Mouse (Mus musculus): ENCODE results near the gene Tcf20.
"Not testable (repeated sequence)": the region's sequence is repeated elsewhere in the genome, so short reads cannot be mapped to it uniquely, and the experiment has no call there.

Tcf20 gene

DNA sequence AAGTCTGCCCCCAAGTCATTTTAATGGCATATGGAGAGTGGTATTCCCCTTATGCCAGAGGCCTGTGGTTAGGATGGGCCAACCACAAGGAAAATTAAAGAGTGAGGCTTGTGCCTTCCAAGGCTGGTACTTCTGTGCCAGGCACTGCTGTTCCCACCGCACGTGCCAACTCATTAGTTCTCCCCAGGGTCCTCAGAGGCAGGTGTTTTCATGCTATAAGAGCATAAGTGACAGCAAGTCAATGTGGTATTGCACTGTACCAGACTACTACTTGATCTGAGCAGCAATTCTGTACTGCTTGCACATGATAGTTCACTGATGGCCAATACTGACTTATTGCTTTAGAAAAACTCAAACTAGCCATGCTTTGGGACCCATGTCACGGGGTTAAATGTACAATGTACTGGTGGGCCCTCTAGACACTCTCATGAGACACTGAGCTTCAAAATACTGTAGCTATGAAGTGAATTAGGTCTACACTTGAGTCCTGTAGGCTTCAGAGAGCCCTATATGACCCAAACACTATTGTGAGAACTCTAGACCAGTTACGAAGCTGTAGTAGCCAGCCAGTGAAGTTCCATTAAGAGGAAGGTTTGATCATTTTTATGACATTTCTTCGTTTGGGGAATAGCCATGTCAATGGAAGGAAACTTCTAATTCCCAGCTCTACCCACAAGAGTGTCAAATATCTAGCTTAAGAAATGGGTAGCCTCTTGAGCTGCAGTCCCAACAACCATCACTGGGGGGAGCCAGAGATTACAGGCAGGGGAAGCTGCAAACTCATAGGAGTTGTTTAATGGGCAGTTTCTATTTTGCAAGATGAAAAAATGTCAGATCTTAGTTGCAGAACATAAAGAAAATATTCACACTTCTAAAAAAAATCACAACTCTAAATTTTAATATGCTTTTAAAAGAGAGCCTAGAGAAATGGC is 182.7 kb downstream of the Tcf20 start:
- peak; percentile 74 to 90 for DNase-seq

DNA sequence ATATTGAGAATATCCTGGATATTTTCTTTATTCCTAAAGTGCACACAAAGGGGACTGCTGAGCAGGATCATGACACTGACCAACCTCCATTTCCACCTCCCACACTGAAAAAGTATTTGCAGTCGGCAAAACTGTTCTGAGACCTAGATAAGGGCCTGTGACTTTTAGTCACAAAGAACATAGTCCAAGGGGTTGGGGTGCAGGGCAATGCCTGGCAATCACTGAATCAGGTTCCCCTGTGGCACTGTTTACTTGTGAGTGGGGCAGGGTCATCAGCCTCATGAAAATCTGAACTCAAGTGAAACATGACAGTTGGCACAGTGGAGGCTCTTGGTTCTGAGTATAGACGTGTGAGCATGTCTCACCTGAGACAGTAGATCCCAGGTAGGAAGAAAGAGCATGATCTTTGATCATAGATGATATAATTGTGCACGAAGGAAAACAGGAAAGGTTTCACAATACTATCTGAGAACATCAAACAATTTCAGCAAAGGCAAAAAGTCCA is 191.7 kb downstream of the Tcf20 start:
- DNase-seq, result no peak

DNA sequence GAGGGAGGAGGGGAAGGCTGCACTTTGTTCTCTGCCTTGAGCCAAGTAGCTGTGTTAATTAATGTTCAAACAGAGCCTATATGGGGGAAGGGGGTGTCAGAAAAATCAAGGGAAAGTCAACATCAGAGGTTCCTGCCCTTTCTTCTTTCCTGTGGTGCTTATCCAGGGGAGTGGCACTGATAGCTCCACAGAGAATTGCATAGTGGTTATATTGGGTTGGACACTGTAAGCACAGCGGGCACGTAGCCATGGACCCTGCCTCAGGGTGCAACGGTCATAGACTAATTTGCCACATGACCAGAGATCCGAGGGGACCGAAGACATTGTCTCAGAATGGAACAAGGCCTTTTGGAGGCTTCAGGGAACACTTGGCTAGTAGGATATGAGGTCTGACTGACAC is 193.4 kb downstream of the Tcf20 start, which contains the start of gene Cyp2d26:
Gene Cyp2d26 (minus strand): TSS at position 18 of the 400 bp plus-strand sequence.
- peak; percentile 83 to 90 for DNase-seq

DNA sequence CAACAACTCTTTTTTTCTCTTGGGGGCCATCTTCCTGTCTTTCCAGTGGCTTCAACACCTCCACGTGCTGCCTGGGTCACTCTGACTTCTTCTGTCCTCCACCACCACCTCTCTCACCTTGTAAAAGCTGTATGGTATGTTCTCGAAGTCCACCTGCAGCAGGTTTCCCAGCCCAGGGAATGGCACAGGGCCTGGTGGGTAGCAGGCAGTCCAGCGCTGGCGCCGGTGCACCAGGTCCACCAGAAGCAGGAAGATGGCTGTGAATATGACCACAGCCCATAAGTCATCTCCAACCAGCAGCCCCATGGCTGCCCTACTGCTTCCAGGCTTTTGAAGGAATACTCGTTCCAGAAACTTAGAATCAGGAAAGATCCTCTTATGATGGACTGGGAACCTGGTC is 193.8 kb downstream of the Tcf20 start:
- DNase-seq, result no peak

DNA sequence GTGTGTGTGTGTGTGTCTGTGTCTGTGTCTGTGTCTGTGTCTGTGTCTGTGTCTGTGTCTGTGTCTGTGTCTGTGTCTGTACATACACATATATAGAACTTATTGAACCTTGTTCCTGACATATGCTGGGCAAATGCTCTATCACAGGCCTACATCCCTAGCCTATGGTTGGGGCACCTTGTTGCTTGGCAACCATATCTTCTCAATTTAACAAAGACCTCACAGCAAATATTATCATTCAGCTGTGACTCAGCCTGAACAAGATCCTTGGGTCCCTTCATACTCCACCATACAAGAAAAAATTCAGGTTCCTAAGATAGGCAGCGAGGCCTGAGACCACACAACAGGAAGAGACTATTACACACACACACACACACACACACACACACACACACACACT is 194.2 kb downstream of the Tcf20 start:
- DNase-seq, result no peak

DNA sequence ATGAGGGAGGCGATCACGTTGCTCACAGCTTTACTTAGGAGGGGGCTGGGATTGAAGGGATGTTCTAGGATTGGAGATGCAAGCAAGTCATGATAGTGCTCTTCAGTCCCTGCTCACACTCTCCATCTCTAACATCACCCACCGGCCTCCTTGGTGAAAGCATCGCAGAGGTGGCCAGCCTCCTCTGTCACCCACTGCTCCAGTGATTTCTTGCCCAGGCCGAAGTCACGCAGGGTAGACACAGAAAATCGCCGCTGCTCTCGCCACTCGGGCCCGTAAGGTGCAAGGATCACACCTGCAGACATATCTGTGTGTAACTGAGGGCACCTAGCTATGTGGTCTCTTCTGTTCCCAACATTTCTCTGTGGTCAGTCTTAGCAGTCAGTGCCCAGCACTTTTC is 195.1 kb downstream of the Tcf20 start:
- DNase-seq, result peak in 1 of 2 experiments; percentile 9

DNA sequence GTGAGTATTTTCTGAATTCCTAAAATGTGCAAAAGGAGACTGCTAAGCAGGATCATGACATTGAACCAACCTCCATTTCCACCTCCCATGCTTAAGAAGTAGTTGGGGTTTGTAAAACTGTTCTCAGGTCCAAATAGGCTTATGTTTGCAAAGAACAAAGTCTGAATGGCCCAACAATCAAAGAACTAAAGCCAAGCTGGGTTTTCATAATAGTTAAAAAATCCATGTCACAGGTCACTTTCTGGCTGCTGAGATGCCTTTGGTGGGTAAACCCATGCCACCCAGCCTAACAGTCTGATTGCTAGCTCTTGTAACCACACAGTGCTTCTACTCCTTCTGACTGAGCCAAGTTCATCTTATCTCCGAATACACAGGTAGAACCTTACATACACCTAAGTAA is 203.1 kb downstream of the Tcf20 start:
- DNase-seq, result no peak

DNA sequence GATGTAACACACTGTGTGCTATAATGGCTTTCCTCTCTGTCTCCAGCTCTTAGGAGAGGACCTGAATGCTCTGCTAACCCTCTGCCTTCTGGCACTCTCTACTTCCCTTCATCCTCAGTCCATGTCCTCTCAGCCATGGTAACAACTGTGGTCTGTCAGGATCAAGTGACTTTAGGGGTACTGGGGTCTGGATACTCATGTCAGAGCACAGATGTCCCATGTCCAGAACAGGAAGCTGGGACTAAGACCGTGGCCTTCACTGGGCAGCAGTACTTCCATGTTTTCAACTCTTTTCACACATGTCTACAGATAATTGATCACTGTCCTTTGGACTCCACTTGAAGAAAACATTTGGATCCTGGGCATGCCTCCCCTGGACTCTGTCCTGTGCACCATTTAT is 203.9 kb downstream of the Tcf20 start:
- DNase-seq, result no peak

DNA sequence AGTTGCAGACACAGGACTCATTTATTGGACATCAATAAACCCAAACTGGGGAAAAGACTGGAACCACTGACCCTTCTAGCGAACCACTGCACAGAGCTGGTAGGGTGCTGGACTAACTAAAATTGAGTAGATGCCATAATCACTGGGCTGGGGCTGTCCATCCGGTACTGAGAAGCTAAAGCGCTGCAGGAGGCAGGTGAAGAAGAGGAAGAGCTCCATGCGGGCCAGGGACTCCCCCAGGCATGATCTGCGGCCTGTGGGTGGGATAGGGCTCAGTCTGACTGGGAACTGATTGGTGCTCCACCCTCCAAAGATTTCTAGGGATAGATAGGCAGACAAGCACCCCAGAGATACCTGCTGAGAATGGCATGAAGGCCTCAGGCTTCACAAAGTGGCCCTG is 209.8 kb downstream of the Tcf20 start:
- not testable (repeated sequence) for DNase-seq

DNA sequence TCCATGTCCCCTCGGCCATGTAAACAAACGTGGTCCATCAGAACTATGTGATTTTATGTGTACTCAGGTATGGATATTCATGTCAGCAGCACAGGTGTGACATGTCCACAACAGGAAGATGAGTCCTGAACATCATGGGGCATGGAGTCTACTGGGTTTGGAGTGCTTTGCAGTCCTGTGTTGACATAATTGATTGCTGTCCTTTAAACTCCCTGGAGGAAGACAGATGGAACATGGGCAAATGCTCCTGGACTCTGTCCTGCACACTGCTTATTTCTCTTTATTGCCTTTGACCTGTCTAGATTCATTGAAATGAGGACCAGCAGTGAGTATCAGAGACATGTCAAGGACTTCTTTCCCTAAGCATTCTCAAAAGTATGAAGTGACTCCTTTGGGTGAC is 221.7 kb downstream of the Tcf20 start:
- DNase-seq, result no peak

DNA sequence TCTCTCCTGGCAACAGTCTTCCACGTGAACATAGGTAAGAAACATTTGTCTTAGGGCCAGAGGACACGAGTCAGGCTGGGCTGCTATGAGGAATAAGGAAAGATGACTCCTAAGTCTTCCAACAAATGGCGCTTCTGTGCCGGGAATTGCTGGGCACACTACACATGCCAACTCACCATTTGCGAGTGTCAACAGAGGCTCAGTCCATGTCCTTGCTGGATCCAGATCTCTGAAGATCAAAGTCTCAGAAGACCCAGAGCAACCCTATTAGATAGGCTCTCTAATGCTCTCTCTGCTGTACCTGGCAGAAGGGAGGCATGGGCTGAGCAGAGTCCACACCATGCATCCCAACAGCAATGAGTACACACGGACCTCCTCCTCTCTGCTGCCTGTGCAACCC is 222.8 kb downstream of the Tcf20 start:
- DNase-seq, result no peak

DNA sequence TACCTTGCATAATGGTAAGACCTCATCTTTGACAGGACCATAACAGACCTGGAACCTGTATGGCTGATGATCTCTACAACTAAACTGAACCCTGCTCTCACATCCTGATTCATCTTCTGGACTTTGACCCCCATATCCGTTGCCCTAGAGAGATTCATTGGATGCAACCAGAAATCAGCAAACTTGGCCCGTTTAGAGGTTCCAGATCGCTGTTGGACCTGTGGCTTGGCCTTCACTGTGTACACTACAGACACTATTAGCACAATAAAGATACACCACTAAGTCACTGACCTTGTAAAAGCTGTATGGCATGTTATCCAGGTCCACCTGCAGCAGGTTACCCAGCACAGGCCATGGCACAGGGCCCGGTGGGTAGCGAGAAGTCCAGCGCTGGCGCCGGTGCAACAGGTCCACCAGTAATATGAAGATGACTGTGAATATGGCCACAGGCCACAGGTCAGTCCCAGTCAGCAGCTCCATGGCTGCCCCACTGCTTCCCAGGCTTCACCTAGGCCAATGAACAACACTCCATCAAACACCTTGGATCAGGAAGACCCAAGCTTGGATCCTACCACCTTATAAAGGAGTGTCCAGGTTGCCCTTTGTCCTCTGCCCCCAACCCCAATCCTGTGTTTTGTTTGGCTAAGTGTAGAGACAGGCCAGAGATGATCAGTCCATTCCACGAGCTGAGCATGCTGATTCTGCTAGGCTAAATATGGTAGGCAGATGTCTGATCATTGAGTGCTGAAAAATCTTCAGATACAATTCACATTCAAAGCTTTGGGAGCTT is 223.8 kb downstream of the Tcf20 start, which contains the start of gene Cyp2d40:
Gene Cyp2d40 (minus strand): TSS at position 553 of the 790 bp plus-strand sequence.
- no peak for DNase-seq
